Mouse (Mus musculus) cerebellum, postnatal 25 days (tissue): Measurements from ENCODE around the gene Apc2.

Experiments used
- DNase-seq, 2 experiments: peaks; one replicate each; pipeline ENCODE4 v3.0.0; 2021; ENCODE audit warnings: mixed read lengths in 2 of 2

Gene Apc2

GRCm38 (mm10) chr10:80262776-80263365, 32.9 kb upstream of the Apc2 start:
- DNase-seq = no peak

- peak; percentile 99 to 100 for DNase-seq
Observed at GRCm38 (mm10) chr10:80264341-80265148, 31.2 kb upstream of the Apc2 start.

- DNase-seq = no peak
Observed at GRCm38 (mm10) chr10:80265149-80265486, 30.7 kb upstream of the Apc2 start.

- DNase-seq = no peak
Observed at GRCm38 (mm10) chr10:80270099-80270498, 25.7 kb upstream of the Apc2 start.

GRCm38 (mm10) chr10:80270734-80271181, 25.0 kb upstream of the Apc2 start:
- DNase-seq = peak; percentile 57 to 73

GRCm38 (mm10) chr10:80271186-80271843, 24.5 kb upstream of the Apc2 start:
- DNase-seq = no peak

- DNase-seq = peak in 1 of 2 experiments; percentile 41
Observed at GRCm38 (mm10) chr10:80271870-80272585, 23.7 kb upstream of the Apc2 start.

- no peak for DNase-seq
Observed at GRCm38 (mm10) chr10:80273847-80274246, 21.9 kb upstream of the Apc2 start.

GRCm38 (mm10) chr10:80276238-80276637, 19.5 kb upstream of the Apc2 start:
- DNase-seq = no peak

GRCm38 (mm10) chr10:80278390-80278789, 17.4 kb upstream of the Apc2 start:
- no peak for DNase-seq

- DNase-seq = no peak
Observed at GRCm38 (mm10) chr10:80279273-80279672, 16.5 kb upstream of the Apc2 start.

- no peak for DNase-seq
Observed at GRCm38 (mm10) chr10:80281304-80281703, 14.5 kb upstream of the Apc2 start.

GRCm38 (mm10) chr10:80281921-80282371, 13.8 kb upstream of the Apc2 start:
- DNase-seq = peak; percentile 59 to 67

GRCm38 (mm10) chr10:80282481-80283441, 13.0 kb upstream of the Apc2 start:
- DNase-seq = peak in 1 of 2 experiments; percentile 41

GRCm38 (mm10) chr10:80285222-80286070, 10.3 kb upstream of the Apc2 start:
- no peak for DNase-seq

GRCm38 (mm10) chr10:80288097-80288496, 7.7 kb upstream of the Apc2 start:
- no peak for DNase-seq

- no peak for DNase-seq
Observed at GRCm38 (mm10) chr10:80288657-80289056, 7.1 kb upstream of the Apc2 start.

GRCm38 (mm10) chr10:80292251-80293146, 3.3 kb upstream of the Apc2 start, which contains the start of gene Rps15:
Gene Rps15 (plus strand): TSS chr10:80292453.
- DNase-seq = peak; percentile 95 to 98

GRCm38 (mm10) chr10:80293325-80293724, 2.5 kb upstream of the Apc2 start:
- DNase-seq = no peak

GRCm38 (mm10) chr10:80294311-80294710, 1.5 kb upstream of the Apc2 start:
- no peak for DNase-seq
